Mouse (Mus musculus) layer of hippocampus, adult 2 months (tissue): Measurements from ENCODE around the gene Smoc1. TPM values are rescaled to one million over a fixed set of nuclear protein-coding genes. Genes with fewer than 3 reads are reported as not detected.

ENCODE experiments used
- DNase-seq, 2 experiments: peaks; one replicate each; pipeline ENCODE4 v3.0.0; 2022; ENCODE audit warnings: low spot score in 2 of 2
- H3K27ac ChIP-seq: fragments of 200-600 bp; 2 replicates; pipeline ENCODE4 v1.8.1; 2022
- H3K4me3 ChIP-seq: fragments of 200-600 bp; 2 replicates; pipeline ENCODE4 v1.8.1; 2022; ENCODE audit warnings: mild to moderate bottlenecking
- CTCF ChIP-seq: fragments of 200-600 bp; conservative IDR thresholded peaks from 2 replicates; pipeline ENCODE4 v1.8.1; 2022; ENCODE audit warnings: antibody characterized with exemption, mild to moderate bottlenecking, moderate library complexity
- total RNA-seq, 2 experiments: library from RNA; stranded (reverse); gene quantifications; 2 replicates each; pipeline ENCODE4 v1.2.3; 2021

Smoc1 gene
- total RNA-seq, 2 experiments from 2014 or later: 7.6 to 8.0 TPM

- H3K4me3 ChIP-seq: no peak overlapping the region
- H3K27ac ChIP-seq: no peak overlapping the region
- peak in 1 of 2 experiments; percentile 65 for DNase-seq
- peak; percentile 89 for TF ChIP-seq CTCF
Measured at GRCm38 (mm10) chr12:81182073-81182472, 155.5 kb downstream of the Smoc1 start.

- no peak for TF ChIP-seq CTCF
- H3K27ac ChIP-seq: no peak overlapping the region
- DNase-seq: no peak
- H3K4me3 ChIP-seq: no peak overlapping the region
Measured at GRCm38 (mm10) chr12:81184967-81185366, 158.4 kb downstream of the Smoc1 start.

- Histone ChIP-seq H3K4me3 (no peak overlapping the region), H3K27ac (no peak overlapping the region)
- DNase-seq: peak in 1 of 2 experiments; percentile 13
- no peak for TF ChIP-seq CTCF
Measured at GRCm38 (mm10) chr12:81186081-81186480, 159.5 kb downstream of the Smoc1 start.

DNA sequence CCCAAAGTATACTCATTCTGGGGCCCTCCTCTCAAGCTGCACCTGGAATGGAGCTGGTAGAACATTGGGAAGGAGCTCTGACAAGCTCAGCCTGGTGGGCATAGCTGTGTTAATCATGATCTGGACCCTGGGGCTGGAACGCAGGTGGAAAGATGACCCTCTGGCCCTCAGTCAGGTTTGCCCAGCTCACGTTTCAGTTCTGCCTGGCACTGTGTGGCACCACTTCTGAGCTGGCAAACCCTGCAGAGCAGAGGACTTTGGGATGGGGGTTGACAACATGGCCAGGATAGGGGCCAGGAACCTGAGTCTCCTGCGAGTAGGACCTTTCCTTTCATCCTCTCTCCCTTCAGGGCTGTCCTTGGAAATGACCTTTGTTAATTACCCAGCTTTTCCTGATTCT lies 160.1 kb downstream of the Smoc1 start:
- H3K4me3 ChIP-seq: no peak overlapping the region

DNA sequence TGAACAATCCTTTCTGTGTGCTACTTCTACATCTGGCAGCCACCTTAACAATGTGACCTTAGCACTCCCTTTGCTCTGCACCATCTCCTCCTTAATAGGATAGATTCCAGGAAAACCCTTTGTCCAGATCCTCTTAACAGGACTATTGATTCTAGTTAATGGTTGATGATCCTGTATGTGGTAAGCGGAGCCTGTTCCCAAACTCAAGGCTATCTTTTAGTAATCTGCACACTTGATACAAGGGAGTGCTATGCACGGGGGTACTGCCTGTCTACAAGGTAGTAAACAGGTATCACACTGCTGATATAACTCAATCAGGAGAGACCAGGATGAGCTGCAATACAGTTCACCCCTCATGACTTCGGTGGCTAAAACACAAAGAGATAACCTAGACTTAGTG lies 161.8 kb downstream of the Smoc1 start:
- Histone ChIP-seq H3K4me3 (no peak overlapping the region), H3K27ac (no peak overlapping the region)
- TF ChIP-seq CTCF: no peak
- DNase-seq: no peak

More for the DNA sequence above, 160.1 kb downstream of the Smoc1 start:
- no peak overlapping the region for H3K27ac ChIP-seq
- TF ChIP-seq CTCF: no peak
- DNase-seq: no peak

DNA sequence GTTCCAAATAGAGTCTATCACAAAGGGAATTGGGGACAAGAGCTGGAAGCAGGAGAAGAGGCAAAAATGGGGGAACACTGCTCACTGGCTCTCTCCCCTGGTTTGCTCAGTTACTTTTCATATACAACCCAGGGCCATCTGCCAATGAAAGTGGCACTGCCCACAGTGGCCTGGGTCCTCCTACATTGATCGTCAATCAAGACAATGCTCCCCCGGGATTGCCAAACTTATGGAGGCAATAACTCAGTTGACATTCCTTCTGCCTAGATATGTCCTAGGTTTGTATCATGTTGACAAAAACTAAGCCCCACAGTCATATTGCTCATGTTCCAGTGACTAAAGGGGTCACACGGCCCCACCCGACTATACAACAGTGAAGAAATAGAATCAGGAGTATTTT lies 162.4 kb downstream of the Smoc1 start:
- H3K4me3 ChIP-seq: no peak overlapping the region
- H3K27ac ChIP-seq: no peak overlapping the region
- no peak for TF ChIP-seq CTCF
- no peak for DNase-seq

DNA sequence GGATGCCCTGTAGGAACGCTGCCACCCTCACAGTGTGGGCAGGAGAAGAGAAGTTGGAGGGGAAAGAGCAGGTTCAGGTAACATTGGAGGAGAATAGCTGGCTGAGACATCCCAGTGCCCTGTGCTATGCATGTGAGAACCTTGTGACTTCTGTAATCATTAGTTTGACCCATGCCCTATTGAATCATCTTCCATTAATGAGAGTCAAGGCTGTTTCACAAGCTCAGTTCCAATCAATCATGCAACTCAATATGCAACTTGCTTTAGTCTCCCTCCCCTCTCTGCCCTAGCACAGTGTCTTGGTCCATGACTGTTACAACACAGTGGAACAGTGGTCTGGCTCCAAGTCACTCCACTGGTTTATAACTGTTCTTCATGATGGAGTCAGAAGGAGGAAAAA lies 163.0 kb downstream of the Smoc1 start:
- no peak overlapping the region for H3K4me3 ChIP-seq
- no peak overlapping the region for H3K27ac ChIP-seq
- no peak for TF ChIP-seq CTCF
- DNase-seq: no peak

- no peak for TF ChIP-seq CTCF
Measured at GRCm38 (mm10) chr12:81193968-81194367, 167.4 kb downstream of the Smoc1 start.

GRCm38 (mm10) chr12:81197468-81198075 lies 171.0 kb downstream of the Smoc1 start:
- H3K4me3 ChIP-seq: no peak overlapping the region
- TF ChIP-seq CTCF: no peak
- no peak for DNase-seq
- H3K27ac ChIP-seq: no peak overlapping the region

More at GRCm38 (mm10) chr12:81193968-81194367, 167.4 kb downstream of the Smoc1 start:
- no peak for DNase-seq
- H3K4me3 ChIP-seq: no peak overlapping the region
- no peak overlapping the region for H3K27ac ChIP-seq

GRCm38 (mm10) chr12:81199280-81199955 lies 172.8 kb downstream of the Smoc1 start:
- Histone ChIP-seq H3K27ac (no peak overlapping the region), H3K4me3 (peak overlapping the region; percentile 30; the same call in 1 of the 2 replicates)
- TF ChIP-seq CTCF: peak; percentile 95
- DNase-seq: peak; percentile 67 to 76

DNA sequence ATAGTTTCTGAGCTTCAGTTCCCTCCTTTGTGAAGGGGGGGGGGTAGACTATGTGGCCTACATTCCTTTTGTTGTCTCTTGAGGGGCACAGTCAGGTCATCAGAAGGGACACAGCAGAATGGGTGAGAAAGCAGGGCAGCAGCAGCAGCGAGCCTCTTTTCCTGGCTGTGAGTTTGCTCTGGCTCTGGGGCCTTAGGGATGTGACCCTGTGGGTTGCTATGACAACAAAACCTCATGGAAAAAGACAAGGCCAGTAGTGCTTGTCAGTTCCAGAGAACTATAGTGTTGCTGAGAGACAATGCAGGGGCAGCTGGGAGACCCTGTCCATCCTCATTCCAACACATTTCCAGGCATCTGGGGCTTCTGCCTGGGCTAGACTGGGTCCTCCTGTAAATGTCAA lies 176.6 kb downstream of the Smoc1 start:
- no peak overlapping the region for H3K27ac ChIP-seq
- TF ChIP-seq CTCF: no peak
- H3K4me3 ChIP-seq: no peak overlapping the region
- DNase-seq: no peak

DNA sequence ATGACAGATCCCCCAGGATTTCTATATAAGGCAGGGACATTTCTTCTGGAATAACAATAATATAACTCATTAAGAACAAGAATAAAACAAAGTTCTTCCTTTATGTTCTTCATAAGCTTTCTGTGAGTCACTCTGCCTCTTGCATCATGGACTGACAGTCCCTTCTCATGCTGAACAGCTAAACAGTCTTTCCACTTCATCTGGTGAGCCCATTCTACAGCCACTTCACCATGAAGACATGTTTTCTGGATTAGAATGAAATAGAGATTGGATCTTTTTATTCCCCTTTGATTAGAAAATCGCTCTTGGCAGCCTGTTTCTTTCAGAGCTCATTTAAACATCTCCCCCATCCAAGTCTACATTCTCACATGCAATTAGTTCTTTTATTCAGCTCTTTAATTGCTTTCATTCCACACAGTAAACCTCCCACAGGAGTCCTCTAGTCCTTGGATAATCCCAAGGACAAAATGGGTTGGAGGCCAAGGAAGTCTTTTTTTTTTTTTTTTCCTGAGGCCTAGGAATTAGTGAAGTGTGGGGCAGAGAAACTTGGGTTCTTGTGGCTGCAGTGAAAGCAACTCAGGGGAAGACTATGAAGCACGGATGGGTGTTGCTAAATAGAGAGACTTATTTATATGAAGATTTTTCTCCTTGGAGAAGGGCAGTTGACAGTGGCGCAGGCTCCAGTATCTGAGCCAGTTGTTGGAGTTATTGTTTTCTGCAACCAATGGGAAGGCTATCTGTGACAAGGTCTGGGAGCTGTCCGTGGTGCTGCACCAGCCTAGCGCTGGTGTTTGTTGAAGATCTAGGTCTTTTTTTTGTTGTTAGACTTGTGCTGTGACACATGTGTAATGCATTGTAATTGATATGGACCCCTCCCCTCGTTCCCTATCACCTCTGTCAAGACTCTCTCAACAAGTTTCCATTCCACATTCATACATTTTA lies 179.3 kb downstream of the Smoc1 start:
- Histone ChIP-seq H3K27ac (no peak overlapping the region), H3K4me3 (no peak overlapping the region)
- TF ChIP-seq CTCF: no peak
- DNase-seq: no peak

DNA sequence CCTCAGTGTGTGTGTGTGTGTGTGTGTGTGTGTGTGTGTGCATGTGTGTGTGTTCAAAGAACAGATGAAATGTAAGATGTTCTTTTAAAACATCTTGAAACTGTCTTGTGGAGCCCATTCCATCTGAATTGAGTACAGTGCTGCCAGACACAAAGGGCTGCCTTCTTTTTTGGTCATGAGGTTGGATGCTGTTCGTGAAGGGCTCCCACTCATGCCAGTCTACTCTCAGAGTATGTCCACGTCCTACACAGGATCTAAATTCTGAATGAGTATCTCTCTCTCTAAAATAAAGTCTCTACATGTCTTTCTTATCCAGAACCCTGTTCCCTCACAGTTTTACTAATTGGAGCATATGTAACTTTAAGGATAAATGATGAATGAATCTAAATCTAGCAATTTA lies 182.0 kb downstream of the Smoc1 start:
- Histone ChIP-seq H3K4me3 (no peak overlapping the region), H3K27ac (no peak overlapping the region)
- no peak for TF ChIP-seq CTCF
- no peak for DNase-seq

GRCm38 (mm10) chr12:81219339-81219738 lies 192.7 kb downstream of the Smoc1 start:
- H3K4me3 ChIP-seq: no peak overlapping the region
- no peak for DNase-seq
- no peak for TF ChIP-seq CTCF
- no peak overlapping the region for H3K27ac ChIP-seq
